Mouse (Mus musculus): ENCODE measurements at regions not wholly inside any gene's neighbourhood (a gene's known extent, or its start where the extent isn't known, plus 50 kb on each side); places are given as distances from the start of the nearest gene placed in this dataset.

DNA sequence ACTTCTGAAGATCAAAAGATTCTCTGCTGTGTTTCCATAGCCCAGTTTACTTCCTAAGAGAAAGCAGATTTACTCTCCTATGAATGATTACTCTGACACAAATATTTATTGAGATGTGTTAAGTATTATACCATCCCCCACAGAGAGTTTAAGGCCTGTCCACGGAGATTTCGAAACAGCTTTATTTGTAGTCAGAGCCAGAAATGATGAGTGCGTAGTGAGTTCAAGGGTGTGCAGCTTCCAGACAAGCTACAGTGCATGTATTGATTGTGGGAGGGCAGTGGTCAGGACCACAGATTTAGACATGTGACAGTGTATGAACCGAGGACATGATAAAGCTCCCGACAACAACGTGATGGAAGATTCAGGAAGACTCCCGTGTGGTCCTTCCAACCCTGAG lies 126.8 kb downstream of the Hlx start:
- WGBS: 84% methylated on average over 7 of the region's 7 CpGs
- H3K9ac ChIP-seq: no peak overlapping the region
- H3K4me1 ChIP-seq (replicated peaks): peaks cover 7% of the 10 kb centered on the region; the same call in 1 of the 2 replicates
- no peaks in the 10 kb centered on the region for H3K36me3 ChIP-seq
- H3K27me3 ChIP-seq (replicated peaks): peaks cover 13% of the 10 kb centered on the region; the same call in 1 of the 2 replicates
- no peak overlapping the region for H3K4me3 ChIP-seq
- no peak for ATAC-seq (ENCODE audit: insufficient number of reproducible peaks, low FRiP score)
- H3K4me2 ChIP-seq: no peak overlapping the region
- no peak overlapping the region for H3K27ac ChIP-seq (ENCODE audit: poor library complexity, severe bottlenecking)
- no peaks in the 10 kb centered on the region for H3K9me3 ChIP-seq (replicated peaks)

DNA sequence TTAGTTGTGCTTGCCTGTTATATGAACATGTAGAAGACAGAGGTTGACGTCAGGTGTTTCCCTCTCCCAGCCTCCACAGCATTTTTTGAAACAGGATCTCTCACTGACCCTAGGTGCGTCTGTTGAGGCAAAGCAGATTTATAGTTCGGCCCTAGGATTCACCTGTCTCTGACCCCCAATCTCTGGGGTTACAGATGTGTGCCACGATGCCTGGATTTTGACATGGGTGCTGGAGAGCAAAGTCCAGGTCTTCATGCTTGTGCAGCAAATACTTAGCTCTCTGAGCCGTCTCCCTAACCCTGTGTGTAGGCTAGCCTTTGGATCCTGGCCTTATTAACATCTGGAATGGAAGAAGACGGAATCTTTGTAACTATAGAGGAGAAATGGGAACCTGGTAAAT lies 129.3 kb downstream of the Hlx start:
- no peak for ATAC-seq (ENCODE audit: insufficient number of reproducible peaks, low FRiP score)
- Histone ChIP-seq H3K36me3 (no peaks in the 10 kb centered on the region), H3K4me1 (replicated peaks) (peaks cover 7% of the 10 kb centered on the region; the same call in 1 of the 2 replicates), H3K4me2 (no peak overlapping the region), H3K9me3 (replicated peaks) (no peaks in the 10 kb centered on the region), H3K4me3 (no peak overlapping the region), H3K27me3 (replicated peaks) (peaks cover 8% of the 10 kb centered on the region; the same call in 1 of the 2 replicates), H3K27ac (ENCODE audit: poor library complexity, severe bottlenecking) (no peak overlapping the region), H3K9ac (no peak overlapping the region)
- 85% methylated on average over 6 of the region's 6 CpGs for WGBS

- Histone ChIP-seq H3K4me3 (no peak overlapping the region), H3K9me3 (replicated peaks) (no peaks in the 10 kb centered on the region), H3K4me1 (replicated peaks) (no peaks in the 10 kb centered on the region), H3K4me2 (no peak overlapping the region), H3K36me3 (no peaks in the 10 kb centered on the region), H3K27me3 (replicated peaks) (0 out of 2 replicates have a peak, but pooled peaks cover 4% of the 10 kb centered on the region), H3K27ac (ENCODE audit: poor library complexity, severe bottlenecking) (no peak overlapping the region), H3K9ac (no peak overlapping the region)
- 69% methylated on average over 12 of the region's 12 CpGs for WGBS
- ATAC-seq (ENCODE audit: insufficient number of reproducible peaks, low FRiP score): no peak
Observed at GRCm38 (mm10) chr1:184595449-184595848, 137.0 kb downstream of the Hlx start.

DNA sequence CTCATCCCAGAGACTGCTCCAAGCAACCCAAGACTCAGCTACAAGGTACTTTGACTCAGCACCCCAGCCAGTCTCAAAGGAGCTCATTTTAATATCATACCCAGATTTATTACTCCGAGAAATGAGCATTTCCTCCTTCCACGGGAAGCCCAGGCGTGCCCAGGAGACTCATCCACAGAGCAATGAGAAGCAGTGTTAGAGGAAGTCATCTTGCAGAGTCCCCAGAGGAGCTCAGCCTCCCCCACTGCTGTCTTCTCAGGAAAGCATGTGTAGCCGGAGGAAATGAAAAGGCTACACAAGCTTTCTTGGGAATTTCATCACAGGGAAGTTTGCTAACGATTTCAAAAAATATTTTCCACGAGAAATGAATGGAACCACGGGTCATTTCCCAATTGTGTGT lies 141.8 kb downstream of the Hlx start:
- Histone ChIP-seq H3K4me3 (no peak overlapping the region), H3K9ac (no peak overlapping the region), H3K9me3 (replicated peaks) (no peaks in the 10 kb centered on the region), H3K27me3 (replicated peaks) (0 out of 2 replicates have a peak, but pooled peaks cover 4% of the 10 kb centered on the region), H3K4me1 (replicated peaks) (no peaks in the 10 kb centered on the region), H3K27ac (ENCODE audit: poor library complexity, severe bottlenecking) (no peak overlapping the region), H3K36me3 (no peaks in the 10 kb centered on the region), H3K4me2 (no peak overlapping the region)
- WGBS: 62% methylated on average over 7 of the region's 7 CpGs
- no peak for ATAC-seq (ENCODE audit: insufficient number of reproducible peaks, low FRiP score)

DNA sequence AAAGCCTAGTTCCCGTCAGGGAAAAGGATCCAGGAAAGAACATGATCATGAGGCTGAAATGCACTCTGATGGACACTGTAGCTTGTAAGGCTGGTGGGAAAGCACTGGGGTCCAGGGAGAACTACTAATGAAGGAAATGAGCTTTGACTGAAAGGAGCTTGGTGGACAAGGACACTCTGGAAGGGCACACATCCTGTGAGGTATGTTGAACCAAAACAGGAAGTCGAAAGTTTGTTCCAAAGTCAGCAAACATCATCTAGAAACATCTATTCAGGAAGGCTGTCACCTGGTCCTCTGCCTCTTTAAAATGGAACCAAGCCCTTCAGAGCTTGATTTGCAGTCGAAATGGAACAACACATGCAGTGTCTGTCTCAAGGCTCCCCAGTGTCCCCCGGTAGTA lies 143.1 kb downstream of the Hlx start:
- no peak for ATAC-seq (ENCODE audit: insufficient number of reproducible peaks, low FRiP score)
- Histone ChIP-seq H3K27ac (ENCODE audit: poor library complexity, severe bottlenecking) (no peak overlapping the region), H3K9me3 (replicated peaks) (no peaks in the 10 kb centered on the region), H3K4me3 (no peak overlapping the region), H3K27me3 (replicated peaks) (no peaks in the 10 kb centered on the region), H3K36me3 (no peaks in the 10 kb centered on the region), H3K9ac (no peak overlapping the region), H3K4me1 (replicated peaks) (0 out of 2 replicates have a peak, but pooled peaks cover 3% of the 10 kb centered on the region), H3K4me2 (no peak overlapping the region)
- 65% methylated on average over 4 of the region's 4 CpGs for WGBS

- 67% methylated on average over 12 of the region's 12 CpGs for WGBS
- Histone ChIP-seq H3K9me3 (replicated peaks) (no peaks in the 10 kb centered on the region), H3K9ac (no peak overlapping the region), H3K4me1 (replicated peaks) (0 out of 2 replicates have a peak, but pooled peaks cover 3% of the 10 kb centered on the region), H3K27ac (ENCODE audit: poor library complexity, severe bottlenecking) (no peak overlapping the region), H3K27me3 (replicated peaks) (no peaks in the 10 kb centered on the region), H3K4me3 (no peak overlapping the region), H3K4me2 (no peak overlapping the region), H3K36me3 (no peaks in the 10 kb centered on the region)
- no peak for ATAC-seq (ENCODE audit: insufficient number of reproducible peaks, low FRiP score)
Observed at GRCm38 (mm10) chr1:184584505-184584874, 147.9 kb downstream of the Hlx start.

GRCm38 (mm10) chr1:184583751-184584504 lies 148.5 kb downstream of the Hlx start:
- H3K9me3 ChIP-seq (replicated peaks): no peaks in the 10 kb centered on the region
- no peaks in the 10 kb centered on the region for H3K36me3 ChIP-seq
- H3K4me2 ChIP-seq: no peak overlapping the region
- H3K4me3 ChIP-seq: no peak overlapping the region
- no peak for ATAC-seq (ENCODE audit: insufficient number of reproducible peaks, low FRiP score)
- 67% methylated on average over 6 of the region's 6 CpGs for WGBS
- no peak overlapping the region for H3K9ac ChIP-seq
- no peak overlapping the region for H3K27ac ChIP-seq (ENCODE audit: poor library complexity, severe bottlenecking)
- no peaks in the 10 kb centered on the region for H3K27me3 ChIP-seq (replicated peaks)
- H3K4me1 ChIP-seq (replicated peaks): 0 out of 2 replicates have a peak, but pooled peaks cover 3% of the 10 kb centered on the region

GRCm38 (mm10) chr1:184579475-184579874 lies 152.9 kb downstream of the Hlx start:
- ATAC-seq (ENCODE audit: insufficient number of reproducible peaks, low FRiP score): no peak
- no peak overlapping the region for H3K4me2 ChIP-seq
- no peak overlapping the region for H3K4me3 ChIP-seq
- 0 out of 2 replicates have a peak, but pooled peaks cover 2% of the 10 kb centered on the region for H3K27me3 ChIP-seq (replicated peaks)
- H3K9me3 ChIP-seq (replicated peaks): peaks cover 7% of the 10 kb centered on the region; the same call in 1 of the 2 replicates
- no peaks in the 10 kb centered on the region for H3K36me3 ChIP-seq
- 0 out of 2 replicates have a peak, but pooled peaks cover under 1% of the 10 kb centered on the region for H3K4me1 ChIP-seq (replicated peaks)
- no peak overlapping the region for H3K27ac ChIP-seq (ENCODE audit: poor library complexity, severe bottlenecking)
- no peak overlapping the region for H3K9ac ChIP-seq
- 79% methylated on average over 3 of the region's 3 CpGs for WGBS

DNA sequence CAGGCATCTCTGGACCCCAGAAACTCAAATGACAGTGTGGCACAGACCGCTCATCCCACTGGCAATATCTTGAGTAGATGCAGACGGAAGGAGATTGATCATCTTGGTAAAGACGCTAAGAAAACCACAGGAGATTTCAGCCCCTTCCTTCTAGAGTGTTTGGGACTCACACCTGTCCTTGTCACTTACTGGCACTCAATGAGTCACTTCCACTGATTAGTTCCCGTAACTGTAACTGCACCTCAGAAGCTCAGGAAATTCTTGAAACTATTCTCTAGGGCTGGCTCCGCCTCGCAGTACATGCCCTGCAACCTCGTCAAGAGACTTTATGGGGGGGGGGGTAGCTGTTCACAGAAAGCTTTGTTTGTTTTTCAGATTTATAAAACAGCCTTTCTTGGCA lies 155.9 kb downstream of the Hlx start:
- Histone ChIP-seq H3K4me1 (replicated peaks) (no peaks in the 10 kb centered on the region), H3K27me3 (replicated peaks) (0 out of 2 replicates have a peak, but pooled peaks cover 2% of the 10 kb centered on the region), H3K9ac (no peak overlapping the region), H3K27ac (ENCODE audit: poor library complexity, severe bottlenecking) (no peak overlapping the region), H3K4me3 (no peak overlapping the region), H3K36me3 (no peaks in the 10 kb centered on the region), H3K9me3 (replicated peaks) (peaks cover 7% of the 10 kb centered on the region; the same call in 1 of the 2 replicates), H3K4me2 (no peak overlapping the region)
- WGBS: 62% methylated on average over 7 of the region's 7 CpGs
- no peak for ATAC-seq (ENCODE audit: insufficient number of reproducible peaks, low FRiP score)

DNA sequence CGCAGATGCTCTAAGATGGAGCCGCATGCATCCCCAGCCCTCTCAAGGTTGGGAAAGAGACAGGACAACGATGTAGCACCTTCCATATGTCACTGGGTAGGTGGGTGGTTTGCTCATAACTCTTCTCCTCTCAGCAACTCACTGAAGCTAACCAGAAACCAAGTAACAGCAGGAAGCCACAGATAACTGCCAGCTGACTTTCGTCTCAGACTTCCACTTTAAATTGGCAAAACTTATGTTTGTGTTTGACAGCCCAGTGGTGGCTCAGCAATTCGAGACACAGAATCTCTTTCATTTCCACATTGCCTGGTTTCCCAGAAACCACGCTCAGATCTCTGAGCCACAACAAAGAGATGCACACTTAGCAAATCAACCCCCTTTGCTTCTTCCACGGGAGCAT lies 159.1 kb downstream of the Hlx start:
- Histone ChIP-seq H3K9me3 (replicated peaks) (peaks cover 6% of the 10 kb centered on the region; the same call in 1 of the 2 replicates), H3K27me3 (replicated peaks) (0 out of 2 replicates have a peak, but pooled peaks cover 2% of the 10 kb centered on the region)
- ATAC-seq (ENCODE audit: insufficient number of reproducible peaks, low FRiP score): no peak

DNA sequence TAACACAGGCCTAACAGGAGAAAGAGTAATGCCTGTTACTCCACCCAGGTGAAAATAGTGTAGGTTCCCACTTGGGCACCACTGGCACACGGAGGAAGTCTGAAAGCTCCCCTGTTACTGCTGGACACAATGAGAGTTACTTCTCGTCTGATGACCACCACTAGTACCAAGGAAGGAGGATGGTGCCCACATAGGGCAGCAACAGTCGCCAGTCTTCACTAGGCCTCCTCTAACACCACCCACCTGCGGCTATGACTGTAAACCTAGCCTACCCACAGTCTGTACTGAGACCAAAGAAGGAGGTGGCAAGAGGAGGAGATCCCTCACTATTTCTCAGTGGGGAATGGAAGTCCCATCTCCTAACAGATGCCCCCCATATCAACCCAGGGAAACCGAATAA lies 161.7 kb downstream of the Hlx start:
- H3K9ac ChIP-seq: no peak overlapping the region
- H3K4me1 ChIP-seq (replicated peaks): no peaks in the 10 kb centered on the region
- ATAC-seq (ENCODE audit: insufficient number of reproducible peaks, low FRiP score): no peak
- H3K4me2 ChIP-seq: no peak overlapping the region
- no peaks in the 10 kb centered on the region for H3K27me3 ChIP-seq (replicated peaks)
- no peaks in the 10 kb centered on the region for H3K9me3 ChIP-seq (replicated peaks)
- 75% methylated on average over 5 of the region's 5 CpGs for WGBS
- H3K36me3 ChIP-seq: no peaks in the 10 kb centered on the region
- no peak overlapping the region for H3K27ac ChIP-seq (ENCODE audit: poor library complexity, severe bottlenecking)
- H3K4me3 ChIP-seq: no peak overlapping the region

More for the DNA sequence above, 159.1 kb downstream of the Hlx start:
- WGBS: 48% methylated on average over 7 of the region's 7 CpGs
- Histone ChIP-seq H3K9ac (no peak overlapping the region), H3K4me3 (no peak overlapping the region), H3K27ac (ENCODE audit: poor library complexity, severe bottlenecking) (no peak overlapping the region), H3K4me1 (replicated peaks) (no peaks in the 10 kb centered on the region), H3K36me3 (no peaks in the 10 kb centered on the region), H3K4me2 (no peak overlapping the region)

Data from heart, embryonic 12.5 days (tissue).